Mouse (Mus musculus): ENCODE data around the gene Cul7. TPM values are rescaled to one million over a fixed set of nuclear protein-coding genes. Genes with fewer than 3 reads are reported as not detected.

Gene Cul7
- 1 to 10 TPM; 6.7 to 7.6 TPM for total RNA-seq (2023)

DNA sequence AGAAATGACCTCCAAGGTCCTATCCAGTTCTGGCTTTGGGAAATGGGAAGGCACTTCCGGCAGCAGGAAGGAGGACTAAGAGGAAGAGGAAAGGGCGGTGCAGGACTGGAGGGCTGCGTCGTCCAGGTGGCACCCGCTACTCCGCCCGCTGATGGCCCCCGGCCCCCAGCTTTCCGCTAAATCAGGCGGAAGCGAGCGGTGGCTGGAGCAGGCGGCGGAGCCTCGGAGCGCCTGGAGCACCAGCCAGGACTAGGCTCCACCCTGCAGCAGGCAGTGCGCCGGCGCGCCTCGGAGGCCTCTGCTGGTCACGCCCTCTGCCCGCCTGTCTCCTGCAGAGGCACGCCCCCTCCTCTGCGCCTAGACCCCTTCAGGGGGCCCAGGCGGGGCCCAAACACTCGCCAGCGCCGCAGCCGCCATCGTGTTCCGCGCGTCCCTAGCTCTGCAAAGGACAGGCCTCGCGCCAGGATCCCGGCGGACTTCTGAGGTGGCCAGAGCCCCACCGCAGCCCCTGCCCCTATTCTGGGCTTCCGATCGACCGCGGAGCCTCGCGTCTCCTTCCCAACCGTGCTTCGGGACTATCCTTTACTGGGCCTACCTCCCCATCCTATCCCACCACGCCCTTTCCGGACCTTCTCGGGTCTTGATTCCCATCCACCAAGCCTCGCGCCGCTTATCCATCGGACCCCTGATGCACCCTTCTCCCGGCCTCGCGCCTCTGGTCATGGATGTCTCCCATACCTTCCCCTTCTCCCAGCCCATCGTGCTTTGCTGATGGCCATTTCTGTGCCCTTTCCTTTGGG, at the start of gene Cul7:
Gene Cul7 (plus strand): TSS at position 106 of the 800 bp plus-strand sequence.

DNA sequence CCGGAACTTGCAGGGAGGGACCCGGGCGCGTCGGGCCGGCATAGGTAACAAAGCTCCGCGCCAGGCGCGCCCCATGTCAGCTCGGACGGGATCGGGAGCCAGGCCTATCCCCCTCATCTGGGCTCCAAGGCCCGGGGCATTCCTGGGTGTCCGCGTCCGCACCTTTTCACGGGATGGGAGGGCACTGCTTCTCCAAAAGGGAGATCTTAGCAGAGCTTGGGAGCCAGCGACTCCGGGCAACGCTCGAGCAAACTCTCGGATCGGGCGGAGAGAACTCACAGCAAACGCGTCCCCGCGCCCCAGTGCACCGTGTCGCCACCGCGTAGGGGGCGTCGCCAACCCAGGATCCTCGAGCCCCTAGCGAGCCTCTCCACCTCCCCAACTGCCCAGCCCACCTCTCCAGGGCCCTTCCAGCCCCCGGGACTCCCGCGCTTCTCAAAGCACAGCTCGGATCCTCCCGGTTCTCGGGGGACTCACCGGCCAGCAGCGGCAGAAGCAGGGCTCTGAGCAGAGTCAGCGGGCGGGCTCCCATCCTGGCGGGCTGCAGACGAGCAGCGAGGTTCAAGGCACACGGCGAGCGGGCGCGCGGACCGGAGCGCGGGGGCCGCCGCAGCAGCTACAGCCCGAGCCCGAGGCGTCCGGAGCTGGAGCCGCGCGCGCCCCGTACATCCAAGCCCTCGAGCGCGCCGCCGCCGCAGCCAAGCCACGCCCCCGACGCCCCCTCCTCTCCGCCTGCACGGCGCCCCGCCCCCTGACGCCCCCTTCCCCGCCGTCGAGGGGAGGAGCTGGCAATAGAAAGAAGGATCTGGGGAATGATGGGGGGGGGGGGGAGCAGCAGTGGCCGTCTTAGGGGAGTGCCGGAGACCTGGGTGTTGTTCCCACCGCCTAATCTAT, 21.1 kb upstream of the Cul7 start, which contains the start of gene Ptk7:
Gene Ptk7 (minus strand): TSS at position 714 of the 894 bp plus-strand sequence.

DNA sequence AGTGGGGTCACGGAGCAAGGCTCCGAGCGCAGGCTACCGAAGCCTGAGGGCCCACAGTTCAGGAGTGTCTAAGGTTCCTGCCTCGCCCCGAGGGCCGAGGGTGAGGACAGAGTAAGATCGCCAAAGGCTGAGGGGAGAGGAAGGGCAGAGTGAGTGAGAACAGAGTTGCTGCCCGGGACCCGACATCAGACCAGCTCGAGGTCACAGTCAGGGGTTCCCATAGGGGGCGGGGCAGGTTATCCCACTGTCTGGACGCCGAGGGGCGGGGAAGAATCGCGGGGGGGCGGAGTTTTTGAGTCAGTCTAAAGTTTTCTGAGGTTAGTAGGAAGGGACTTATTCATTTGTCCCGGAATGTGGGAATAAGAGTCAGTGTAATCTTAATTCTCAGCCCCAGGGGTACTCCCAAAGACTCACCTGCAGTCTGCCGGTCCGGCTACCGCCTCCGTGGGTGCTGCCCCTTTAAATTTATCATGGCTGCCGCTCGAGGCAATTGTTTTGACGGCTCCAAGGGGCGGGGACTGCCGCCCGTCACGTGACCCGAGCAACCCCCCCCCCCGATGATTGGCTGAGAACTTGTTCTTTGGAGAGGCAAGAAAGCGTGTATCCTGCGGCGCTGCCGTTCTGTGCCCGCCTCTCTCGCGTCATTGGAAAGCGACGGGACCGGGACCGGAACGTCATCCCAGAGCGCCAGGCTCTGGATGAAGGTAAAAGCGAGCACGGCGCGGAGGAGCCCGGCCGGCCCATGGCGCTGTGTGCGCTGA, 4.4 kb upstream of the Cul7 start, which contains the start of the genes Klc4 and Mrpl2:
Gene Klc4 (minus strand): TSS at position 462 of the 761 bp plus-strand sequence.
Gene Mrpl2 (plus strand): TSS at position 669 of the 761 bp plus-strand sequence.

DNA sequence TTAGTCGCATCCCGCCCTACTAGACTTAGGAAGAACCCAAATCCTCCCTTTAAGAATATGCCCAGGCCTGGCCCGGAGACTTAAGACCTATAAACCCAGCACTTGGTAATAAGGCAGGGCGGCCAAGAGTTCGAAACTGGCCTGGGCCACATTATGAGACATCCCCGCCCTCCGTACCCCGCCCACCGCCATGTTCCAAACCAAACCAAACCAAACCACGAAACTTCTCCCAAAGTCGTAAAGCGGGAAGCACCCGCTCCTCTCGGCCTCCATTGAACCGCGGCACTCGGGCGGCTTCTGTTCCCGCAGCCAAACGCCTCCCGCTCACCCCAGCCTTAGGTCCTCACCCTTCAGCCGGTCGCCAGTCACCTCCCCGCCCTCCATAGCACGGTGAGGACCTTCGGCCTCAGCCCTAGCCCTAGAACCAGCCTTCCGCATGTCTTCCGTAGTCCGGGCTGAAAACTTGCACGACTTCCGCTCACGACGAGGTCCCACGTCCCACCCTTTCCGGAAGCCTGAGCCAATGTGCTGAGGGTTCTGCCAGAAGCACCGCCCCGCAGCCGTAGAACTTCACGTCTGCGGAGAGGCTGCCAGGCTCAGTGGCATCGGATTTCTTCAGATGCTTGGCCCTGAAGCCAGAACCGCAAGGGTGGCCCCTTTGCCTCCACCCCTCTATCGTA, 23.9 kb downstream of the Cul7 start, which contains the start of gene Rrp36:
Gene Rrp36 (minus strand): TSS at position 503 of the 680 bp plus-strand sequence.

DNA sequence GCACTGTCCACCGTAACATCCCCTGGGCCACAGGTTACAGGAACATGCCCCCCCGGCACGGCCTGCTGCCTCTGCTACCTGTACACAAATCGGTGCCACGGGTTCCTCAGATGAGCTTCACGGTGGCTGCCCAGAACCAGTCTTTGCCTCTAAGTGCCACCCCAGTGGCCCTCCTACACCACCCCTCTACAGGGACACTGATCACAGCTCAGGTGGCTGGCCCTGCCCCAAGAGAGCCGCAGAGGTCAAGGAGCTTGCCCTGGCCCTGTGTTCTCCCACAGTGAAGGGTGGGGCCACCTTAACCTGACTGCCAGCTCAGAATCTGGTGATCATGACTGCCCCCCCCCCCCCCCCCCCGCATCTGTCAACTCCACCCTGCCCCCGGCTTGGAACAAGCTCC, 28.3 kb downstream of the Cul7 start, which contains the start of gene Mea1:
Gene Mea1 (plus strand): TSS at position 378 of the 400 bp plus-strand sequence.

DNA sequence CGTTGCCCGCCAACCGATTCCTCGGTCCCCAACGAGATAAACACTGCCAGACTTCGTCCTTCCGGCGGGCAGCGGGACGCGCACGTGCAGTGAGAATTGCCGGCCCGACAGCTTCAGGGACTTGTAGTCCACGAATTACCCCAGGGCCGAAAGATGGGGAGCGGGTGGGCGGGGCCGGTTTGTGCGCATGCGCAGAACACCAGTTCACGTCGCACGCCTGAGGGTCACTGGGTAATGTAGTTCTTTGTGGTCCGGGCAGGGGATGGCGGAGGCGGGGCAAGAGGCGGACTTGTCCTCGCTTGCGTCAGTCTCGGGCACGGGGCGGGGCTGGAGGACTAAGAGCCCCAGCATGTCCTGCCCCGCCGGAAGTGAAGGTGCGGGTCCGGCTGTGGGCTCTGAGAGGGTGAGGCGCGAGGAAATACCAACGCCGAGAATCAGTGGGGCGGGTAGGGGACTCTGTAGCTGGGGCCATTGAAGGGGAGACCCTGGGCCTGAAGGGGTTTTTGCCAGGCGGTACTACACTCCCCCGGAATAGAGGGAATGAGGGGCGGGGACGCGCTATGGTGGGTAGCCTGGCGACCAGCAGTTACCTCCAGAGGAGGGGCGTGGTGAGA, 30.7 kb downstream of the Cul7 start, which contains the start of gene Klhdc3:
Gene Klhdc3 (minus strand): TSS at position 155 of the 614 bp plus-strand sequence.

DNA sequence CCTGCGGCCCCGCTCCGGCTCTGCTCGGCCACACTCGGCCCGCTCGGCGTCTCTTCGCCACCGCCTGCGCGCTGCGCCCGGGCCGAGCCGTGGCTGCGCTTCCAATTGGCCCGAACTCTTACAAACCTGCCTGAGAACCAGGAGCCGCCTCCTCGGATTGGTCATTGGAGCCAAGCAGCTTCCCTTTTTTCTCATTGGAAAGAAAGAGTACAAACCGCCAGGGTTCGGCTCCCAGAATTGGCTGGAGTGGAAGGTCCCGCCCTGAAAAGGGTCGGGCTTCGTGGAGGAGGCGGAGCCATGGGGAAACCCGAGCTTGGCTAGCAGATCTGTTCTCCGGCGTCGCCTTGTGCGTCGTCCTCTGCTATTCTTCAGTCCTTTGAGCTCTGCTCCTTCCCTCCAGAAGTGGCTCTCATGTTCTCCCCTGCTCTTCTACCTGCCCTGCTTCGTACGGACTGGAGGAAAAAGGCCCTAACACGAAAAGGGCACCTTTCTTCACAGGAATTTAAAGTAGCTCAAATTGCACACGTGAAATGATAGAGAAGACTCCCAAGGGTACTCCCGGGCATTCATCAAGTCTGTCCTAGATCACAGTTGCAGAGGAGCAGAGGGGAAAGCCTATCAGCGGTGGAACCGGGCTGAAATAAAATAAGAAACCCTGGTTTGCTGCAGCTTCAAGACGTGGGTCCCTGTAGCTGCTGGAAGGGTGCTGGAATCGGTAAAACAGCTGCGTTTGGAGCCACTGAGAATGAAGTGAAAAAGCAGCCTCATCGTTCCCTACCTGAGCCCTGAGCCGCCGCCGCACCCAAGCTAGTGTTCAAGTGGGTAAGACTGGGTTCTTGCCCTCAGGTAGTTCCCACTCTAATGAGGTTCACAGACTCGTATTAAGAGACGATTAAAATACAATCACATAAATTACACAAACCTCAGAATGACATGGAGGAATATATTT, 55.0 kb downstream of the Cul7 start, which contains the start of gene Ppp2r5d:
Gene Ppp2r5d (minus strand): TSS at position 225 of the 949 bp plus-strand sequence.

DNA sequence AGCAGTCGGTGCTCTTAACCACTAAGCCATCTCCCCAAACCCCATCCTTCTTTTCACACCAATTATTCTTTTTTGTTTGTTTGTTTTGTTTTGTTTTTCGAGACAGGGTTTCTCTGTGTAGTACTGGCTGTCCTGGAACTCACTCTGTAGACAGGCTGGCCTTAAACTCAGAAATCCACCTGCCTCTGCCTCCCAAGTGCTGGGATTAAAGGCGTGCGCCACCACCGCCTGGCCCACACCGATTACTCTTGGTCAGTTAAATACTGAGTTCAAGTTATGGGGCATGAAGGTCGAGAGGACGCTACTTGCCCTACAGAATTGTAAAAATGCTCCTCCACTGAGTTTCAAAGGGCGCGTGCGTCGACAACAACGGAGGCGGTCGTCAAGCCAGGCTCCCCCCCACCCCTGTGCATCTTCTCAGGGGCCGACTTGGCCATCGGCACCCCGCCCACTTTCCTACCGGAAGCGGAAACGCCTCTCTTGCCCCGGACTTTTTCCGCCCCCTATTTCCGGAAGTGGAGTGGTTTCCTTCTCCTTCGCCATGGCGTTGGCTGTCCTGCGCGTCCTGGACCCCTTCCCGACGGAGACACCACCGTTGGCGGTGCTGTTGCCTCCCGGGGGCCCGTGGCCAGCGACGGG, 60.9 kb downstream of the Cul7 start, which contains the start of gene Pex6:
Gene Pex6 (plus strand): TSS at position 505 of the 639 bp plus-strand sequence.

Other genes with a start within 250 kb of the Cul7 start
- not detected for gene Crip3, start 221.4 kb upstream of the Cul7 start, total RNA-seq (2023)
- gene Slc22a7, start 211.9 kb upstream of the Cul7 start, total RNA-seq (2023) = not detected
- gene Ttbk1, start 162.7 kb upstream of the Cul7 start, total RNA-seq (2023) = under 1 TPM; 0.53 to 0.87 TPM
- 1 to 10 TPM in 1 of 2 experiments, not detected in 1; 1.1 TPM for gene Dnph1, start 153.6 kb upstream of the Cul7 start, total RNA-seq (2023)
- gene Cul9, start 103.9 kb upstream of the Cul7 start, total RNA-seq (2023) = 10 to 100 TPM; 14.3 to 16.6 TPM
- 10 to 100 TPM; 74.1 to 76.7 TPM for gene Srf, start 94.2 kb upstream of the Cul7 start, total RNA-seq (2023)
- gene Ptk7, start 20.8 kb upstream of the Cul7 start, total RNA-seq (2023) = not detected
- gene Klc4, start 4.3 kb upstream of the Cul7 start, total RNA-seq (2023) = 10 to 100 TPM; 13.0 to 16.7 TPM
- gene Mrpl2, start 4.1 kb upstream of the Cul7 start, total RNA-seq (2023) = 10 to 100 TPM; 30.7 to 32.8 TPM
- 10 to 100 TPM; 28.2 to 34.0 TPM for gene Rrp36, start 24.0 kb downstream of the Cul7 start, total RNA-seq (2023)
- 10 to 100 TPM; 44.8 to 46.6 TPM for gene Mea1, start 28.5 kb downstream of the Cul7 start, total RNA-seq (2023)
- 10 to 100 TPM; 42.8 to 54.6 TPM for gene Klhdc3, start 30.6 kb downstream of the Cul7 start, total RNA-seq (2023)
- 10 to 100 TPM; 46.9 to 48.3 TPM for gene Ppp2r5d, start 54.8 kb downstream of the Cul7 start, total RNA-seq (2023)
- gene Pex6, start 61.1 kb downstream of the Cul7 start, total RNA-seq (2023) = 10 to 100 TPM; 27.9 to 32.0 TPM
- 1 to 10 TPM; 1.8 to 6.1 TPM for gene Gnmt, start 78.8 kb downstream of the Cul7 start, total RNA-seq (2023)
- 10 to 100 TPM; 51.7 to 54.6 TPM for gene Cnpy3, start 101.9 kb downstream of the Cul7 start, total RNA-seq (2023)
- gene Ptcra, start 113.4 kb downstream of the Cul7 start, total RNA-seq (2023) = not detected
- 10 to 100 TPM; 16.8 to 24.2 TPM for gene 2310039H08Rik, start 122.3 kb downstream of the Cul7 start, total RNA-seq (2023)
- gene Rpl7l1, start 132.3 kb downstream of the Cul7 start, total RNA-seq (2023) = 10 to 100 TPM; 54.9 to 65.9 TPM
- gene Bicral, start 208.1 kb downstream of the Cul7 start, total RNA-seq (2023) = 10 to 100 TPM; 39.4 to 55.6 TPM
- gene Tbcc, start 240.3 kb downstream of the Cul7 start, total RNA-seq (2023) = 10 to 100 TPM; 15.6 to 16.2 TPM